Mouse (Mus musculus) CH12.LX (cell line): ENCODE results near the gene Uap1. TPM values are rescaled to one million over a fixed set of nuclear protein-coding genes. Genes with fewer than 3 reads are reported as not detected.

Experiments used
- DNase-seq: peaks from one replicate; pipeline ENCODE4 v3.0.0-alpha.2; 2013; ENCODE audit errors: extremely low read depth
- H3K27ac ChIP-seq: 2 replicates; pipeline ENCODE4 v1.5.1; 2012; ENCODE audit warnings: low read depth, mild to moderate bottlenecking, control low read depth, moderate library complexity; ENCODE audit not compliant: insufficient read depth
- H3K27me3 ChIP-seq: replicated peaks from 2 replicates; pipeline ENCODE3; 2012; ENCODE audit warnings: inconsistent platforms
- H3K36me3 ChIP-seq, 2 experiments: replicated peaks in 1 of 2; 2 replicates each; pipeline versions ENCODE3 to v1.6.1; 2012; ENCODE audit warnings: inconsistent platforms in 1 of 2, low read length in 1 of 2, mild to moderate bottlenecking in 1 of 2, mixed read lengths in 1 of 2, moderate library complexity in 1 of 2; ENCODE audit not compliant: control insufficient read depth in 1 of 2, insufficient read depth in 1 of 2
- H3K4me1 ChIP-seq, 2 experiments: 2 replicates each; pipeline ENCODE4 v1.6.1; 2012; ENCODE audit warnings: inconsistent platforms in 1 of 2, moderate library complexity in 1 of 2; ENCODE audit not compliant: insufficient read depth in 2 of 2, control insufficient read depth in 1 of 2
- H3K4me2 ChIP-seq: 2 replicates; pipeline ENCODE4 v1.6.1; 2012; ENCODE audit warnings: low read depth, mild to moderate bottlenecking, control low read depth; ENCODE audit not compliant: poor library complexity, insufficient read depth, severe bottlenecking
- H3K4me3 ChIP-seq, 3 experiments: fragments of 150-350 bp in 1 of 3; sonication (generic) in 1 of 3; replicated peaks in 1 of 3; 2 replicates each; pipeline versions ENCODE3 to v1.5.1; 2011 to 2012; ENCODE audit warnings: low read depth in 2 of 3, low read length in 2 of 3, mild to moderate bottlenecking in 2 of 3, moderate library complexity in 2 of 3, control low read depth in 1 of 3, improper control_type of control experiment in 1 of 3, inconsistent platforms in 1 of 3, mixed read lengths in 1 of 3; ENCODE audit not compliant: poor library complexity in 1 of 3
- H3K79me2 ChIP-seq: replicated peaks from 2 replicates; pipeline ENCODE4 v1.6.1; 2012; ENCODE audit warnings: mild to moderate bottlenecking, moderate library complexity; ENCODE audit not compliant: control insufficient read depth, poor library complexity, insufficient read depth, severe bottlenecking; ENCODE audit errors: extremely low read depth
- H3K9ac ChIP-seq: 2 replicates; pipeline ENCODE4 v1.6.1; 2012; ENCODE audit warnings: low read depth, mild to moderate bottlenecking, control low read depth, moderate library complexity; ENCODE audit not compliant: insufficient read depth
- H3K9me3 ChIP-seq: replicated peaks from 2 replicates; pipeline ENCODE3; 2012; ENCODE audit warnings: low read length, inconsistent platforms, mixed read lengths
- CTCF ChIP-seq, 2 experiments: IDR thresholded peaks in 1 of 2; conservative IDR thresholded peaks in 1 of 2; 2 replicates each; pipeline ENCODE4 v1.5.1; 2011 to 2012; ENCODE audit warnings: low read depth in 2 of 2, low read length in 2 of 2, improper control_type of control experiment in 1 of 2, inconsistent platforms in 1 of 2, mild to moderate bottlenecking in 1 of 2, moderate library complexity in 1 of 2
- ETS1 ChIP-seq: conservative IDR thresholded peaks from 2 replicates; pipeline ENCODE4 v1.6.1; 2012; ENCODE audit warnings: low read depth, mild to moderate bottlenecking, inconsistent platforms, low read length, improper control_type of control experiment, moderate library complexity
- HCFC1 ChIP-seq: IDR thresholded peaks from 2 replicates; pipeline ENCODE4 v1.6.1; 2012; ENCODE audit warnings: low read depth, mild to moderate bottlenecking, inconsistent platforms, low read length, improper control_type of control experiment
- IRF4 ChIP-seq: IDR thresholded peaks from 2 replicates; pipeline ENCODE4 v1.6.1; 2014; ENCODE audit warnings: low read depth, mild to moderate bottlenecking, inconsistent platforms, low read length, improper control_type of control experiment
- MEF2A ChIP-seq: IDR thresholded peaks from 2 replicates; pipeline ENCODE4 v1.6.1; 2014; ENCODE audit warnings: low read depth, mild to moderate bottlenecking, inconsistent platforms, low read length, improper control_type of control experiment, borderline replicate concordance
- PAX5 ChIP-seq: IDR thresholded peaks from 2 replicates; pipeline ENCODE4 v1.6.1; 2012; ENCODE audit warnings: low read length, inconsistent platforms, mixed read lengths
- RAD21 ChIP-seq: IDR thresholded peaks from 2 replicates; pipeline ENCODE4 v1.6.1; 2011; ENCODE audit warnings: low read depth, mild to moderate bottlenecking, low read length, improper control_type of control experiment, moderate library complexity
- RCOR1 ChIP-seq: conservative IDR thresholded peaks from 2 replicates; pipeline ENCODE4 v1.6.1; 2012; ENCODE audit warnings: low read depth, mild to moderate bottlenecking, inconsistent platforms, low read length, improper control_type of control experiment
- TBP ChIP-seq: conservative IDR thresholded peaks from 2 replicates; pipeline ENCODE4 v1.6.1; 2011; ENCODE audit warnings: low read depth, low read length, improper control_type of control experiment
- TCF12 ChIP-seq: IDR thresholded peaks from 2 replicates; pipeline ENCODE4 v1.6.1; 2014; ENCODE audit warnings: low read depth, mild to moderate bottlenecking, inconsistent platforms, low read length, improper control_type of control experiment
- USF1 ChIP-seq: IDR thresholded peaks from 2 replicates; pipeline ENCODE4 v1.6.1; 2014; ENCODE audit warnings: low read depth, mild to moderate bottlenecking, inconsistent platforms, low read length, improper control_type of control experiment
- ZC3H11A ChIP-seq: IDR thresholded peaks from 2 replicates; pipeline ENCODE4 v1.6.1; 2012; ENCODE audit warnings: low read depth, mild to moderate bottlenecking, inconsistent platforms, low read length, improper control_type of control experiment
- dilution Hi-C: fragments of 300-500 bp; cut with MboI; formaldehyde crosslinking; loops from 2 replicates; pipeline ENCODE4 v1.14.3; 2020; ENCODE audit warnings: low sequenced_read_pairs; ENCODE audit not compliant: extremely low pct_unique_long_range_greater_than_20kb, extremely low pct_ligation_motif_present
- in situ Hi-C: fragments of 300-500 bp; cut with MboI; formaldehyde crosslinking; loops from 3 replicates; pipeline ENCODE4 v1.14.3; 2019; ENCODE audit warnings: low sequenced_read_pairs, low pct_ligation_motif_present, low pct_unique_long_range_greater_than_20kb, mixed read lengths
- polyA plus RNA-seq: library from polyadenylated mRNA; unstranded; fragments of >175 nt; gene quantifications from 2 replicates; pipeline ENCODE4 v1.2.1, GENCODE M21; 2012; ENCODE audit warnings: low read depth; ENCODE audit not compliant: insufficient read length
- total RNA-seq, 2 experiments: library from RNA; depleted of rRNA; stranded (reverse); fragments of 300-350 nt in 1 of 2; fragments of >200 nt in 1 of 2; gene quantifications; 2 replicates each; pipeline ENCODE4 v1.2.3; 2012 to 2014

Uap1 gene
- total and polyA plus RNA-seq, 3 experiments = 32.7 to 46.3 (median 34.1) TPM

DNA sequence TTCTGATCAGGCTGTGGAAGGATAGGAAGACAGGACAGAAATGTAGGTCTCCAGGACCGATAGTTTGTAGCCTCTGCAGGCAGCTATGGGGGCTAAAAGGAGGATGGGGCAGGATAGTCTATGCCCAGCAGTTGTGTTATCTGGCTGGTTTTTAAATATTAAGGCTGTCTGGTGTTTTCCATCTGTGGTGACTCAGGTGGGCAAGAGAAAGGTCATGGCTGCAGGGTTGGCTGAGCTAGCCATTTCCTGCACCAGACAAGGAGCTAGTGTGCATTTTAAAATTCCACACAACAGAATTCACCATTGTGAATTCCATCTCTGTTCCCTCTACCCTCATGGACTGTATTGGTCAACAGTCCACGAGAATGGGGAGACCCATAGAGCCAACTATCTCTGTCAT lies 48.5 kb upstream of the Uap1 start:
- dilution Hi-C loops (no loop called here), in situ Hi-C loops (loop anchor here (10.0 kb wide), 1 partner anchor 72 kb away; no protein-coding TSS in a partner anchor)
- Histone ChIP-seq H3K27ac (no peak overlapping the region), H3K36me3 (no peaks in the 10 kb centered on the region), H3K4me3 (no peak overlapping the region), H3K4me2 (no peak overlapping the region), H3K4me1 (0 out of 4 replicates have a peak, but pooled peaks cover 0 to 2% of the 10 kb centered on the region in 2 experiments), H3K9me3 (no peaks in the 10 kb centered on the region), H3K27me3 (no peaks in the 10 kb centered on the region), H3K9ac (no peak overlapping the region), H3K79me2 (no peaks in the 10 kb centered on the region)
- TF ChIP-seq MEF2A (no peak), PAX5 (no peak), ETS1 (no peak), CTCF (conservative IDR thresholded peaks at IDR 0.05 in 1 of 2, IDR thresholded peaks at IDR 0.05 in 1 of 2; ENCODE audit: low read depth in 2 of 2, low read length in 2 of 2) (no peak), ZC3H11A (no peak), HCFC1 (no peak), RCOR1 (no peak), TBP (no peak), RAD21 (no peak), USF1 (no peak)
- DNase-seq = no peak

DNA sequence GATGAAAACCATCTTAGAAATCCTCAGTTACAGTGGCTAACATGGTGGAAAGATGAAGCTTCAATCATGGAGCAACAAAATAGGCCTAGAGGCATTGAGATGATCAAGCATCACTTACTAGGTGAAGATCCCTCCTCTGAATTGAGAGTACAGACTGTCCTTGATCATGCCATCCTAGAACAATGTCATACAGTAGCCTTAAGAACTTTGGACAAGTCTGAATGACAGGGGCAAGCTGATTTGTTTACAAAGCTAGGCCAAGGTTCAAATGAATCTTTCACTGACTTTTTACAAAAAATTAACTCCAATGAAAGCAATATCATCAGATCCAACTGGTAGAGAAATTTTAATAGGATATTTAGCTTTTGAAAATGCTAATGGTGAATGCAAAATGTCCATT lies 45.6 kb upstream of the Uap1 start:
- Histone ChIP-seq H3K36me3 (no peaks in the 10 kb centered on the region), H3K27ac (no peak overlapping the region), H3K4me3 (no peak overlapping the region), H3K9ac (no peak overlapping the region), H3K4me1 (0 out of 4 replicates have a peak, but pooled peaks cover 0 to 7% of the 10 kb centered on the region in 2 experiments), H3K79me2 (no peaks in the 10 kb centered on the region), H3K27me3 (no peaks in the 10 kb centered on the region), H3K4me2 (no peak overlapping the region), H3K9me3 (no peaks in the 10 kb centered on the region)
- dilution Hi-C loops (no loop called here), in situ Hi-C loops (loop anchor here (10.0 kb wide), 1 partner anchor 74 kb away; no protein-coding TSS in a partner anchor)
- no peak for DNase-seq
- no peak for TF ChIP-seq RCOR1
- no peak for TF ChIP-seq TBP
- no peak for TF ChIP-seq HCFC1
- TF ChIP-seq TCF12 = no peak
- TF ChIP-seq USF1 = no peak
- TF ChIP-seq PAX5 = no peak
- TF ChIP-seq IRF4 = no peak
